Comparison of ENCODE assay signal across 23 mouse cellular contexts in genomic region chr5:44627487-44627886, GRCm38 (mm10).
"Had no signal": no experiment of that assay in that cellular context is flagged by ENCODE, and none has a peak within 500 bp of the region (broad histone marks: within the 10 kb centered on the region; RNA-seq: fewer than 3 reads in every experiment).

No protein-coding gene starts in this region.

- H3K9ac ChIP-seq: heart, embryonic 12.5 days; intestine, embryonic 15.5 days; limb, embryonic 12.5 days; liver, embryonic 13.5 days had no signal

- H3K27ac ChIP-seq: gastrocnemius, adult 2 months; heart, embryonic 10.5 days; intestine, embryonic 15.5 days; layer of hippocampus, adult 2 months; left cerebral cortex, adult 2 months; limb, embryonic 10.5 days; limb, embryonic 12.5 days; liver, embryonic 13.5 days had no signal

- H3K9me3 ChIP-seq: heart, embryonic 10.5 days; heart, embryonic 12.5 days; intestine, embryonic 15.5 days; limb, embryonic 10.5 days; limb, embryonic 12.5 days; liver, embryonic 13.5 days had no signal

- H3K4me1 ChIP-seq: heart, embryonic 10.5 days; heart, embryonic 12.5 days; intestine, embryonic 15.5 days; limb, embryonic 10.5 days; limb, embryonic 12.5 days; liver, embryonic 13.5 days had no signal

- DNase-seq: gastrocnemius, adult 2 months; gastrocnemius, postnatal 10 days; gastrocnemius, postnatal 25 days; heart, adult 18-20 months; heart, postnatal 10 days; heart, postnatal 4 days; kidney, adult 18-20 months; kidney, adult 8-10 months; kidney, postnatal 10 days; kidney, postnatal 25 days; kidney, postnatal 4 days; liver; liver, embryonic 13.5 days had no signal

- H3K4me2 ChIP-seq: heart, embryonic 12.5 days; intestine, embryonic 15.5 days; limb, embryonic 12.5 days; liver, embryonic 11.5 days; liver, embryonic 13.5 days had no signal

- H3K4me3 ChIP-seq: gastrocnemius, adult 2 months; heart, embryonic 10.5 days; heart, embryonic 12.5 days; intestine, embryonic 15.5 days; layer of hippocampus, adult 2 months; left cerebral cortex, adult 2 months; limb, embryonic 10.5 days; limb, embryonic 12.5 days; liver, embryonic 13.5 days had no signal

- H3K27me3 ChIP-seq: heart, embryonic 12.5 days; intestine, embryonic 15.5 days; limb, embryonic 12.5 days; liver, embryonic 13.5 days had no signal

- ATAC-seq: inflammation-experienced regulatory T-cells, adult 6 months; intestine, embryonic 15.5 days; intestine, postnatal 0 days had no signal

- H3K36me3 ChIP-seq: heart, embryonic 10.5 days; heart, embryonic 12.5 days; intestine, embryonic 15.5 days; limb, embryonic 10.5 days; limb, embryonic 12.5 days; liver, embryonic 13.5 days had no signal
